Mouse (Mus musculus) embryo, embryonic 10 days (tissue): ENCODE measurements around the gene Vmn1r168.
"Not testable (repeated sequence)": the region's sequence is repeated elsewhere in the genome, so short reads cannot be mapped to it uniquely, and the experiment has no call there.

Source experiments
- DNase-seq: peaks from one replicate; pipeline ENCODE4 v3.0.0-alpha.2; 2015; ENCODE audit warnings: low spot score

Vmn1r168 gene

GRCm38 (mm10) chr7:23539432-23539831 lies at the start of gene Vmn1r168:
TSS of gene Vmn1r168 (plus strand) at chr7:23539732.
- not testable (repeated sequence) for DNase-seq

- not testable (repeated sequence) for DNase-seq
Measured at GRCm38 (mm10) chr7:23507106-23507505, 32.4 kb upstream of the Vmn1r168 start, which contains the start of gene Vmn1r167. TSS of gene Vmn1r167 (minus strand) at chr7:23507206.

- DNase-seq, result not testable (repeated sequence)
Measured at GRCm38 (mm10) chr7:23575226-23575625, 35.7 kb downstream of the Vmn1r168 start, which contains the start of gene Vmn1r169. TSS of gene Vmn1r169 (plus strand) at chr7:23575526.
